Mouse (Mus musculus) midbrain, embryonic 13.5 days (tissue): ENCODE measurements around the gene Spata21. TPM values are rescaled to one million over a fixed set of nuclear protein-coding genes. Genes with fewer than 3 reads are reported as not detected.

Source experiments
- ATAC-seq: fragments of 200-750 bp; cut with Nextera tagmentation; 2 replicates; pipeline ENCODE4 v1.8.0; 2017; ENCODE audit warnings: mild to moderate bottlenecking, moderate TSS enrichment, moderate library complexity
- H3K27ac ChIP-seq: fragments of 300-500 bp; sonication (generic); 2 replicates; pipeline ENCODE4 v1.5.1; 2015; ENCODE audit warnings: inconsistent platforms, mild to moderate bottlenecking, moderate library complexity
- H3K27me3 ChIP-seq: fragments of 300-500 bp; sonication (generic); 2 replicates; pipeline ENCODE4 v1.6.1; 2015; ENCODE audit warnings: mild to moderate bottlenecking, inconsistent platforms
- H3K36me3 ChIP-seq: fragments of 300-500 bp; sonication (generic); 2 replicates; pipeline ENCODE4 v1.6.1; 2015; ENCODE audit warnings: mild to moderate bottlenecking, inconsistent platforms
- H3K4me1 ChIP-seq: fragments of 300-500 bp; sonication (generic); replicated peaks from 2 replicates; pipeline ENCODE4 v1.6.1; 2015; ENCODE audit warnings: inconsistent platforms
- H3K4me2 ChIP-seq: fragments of 300-500 bp; sonication (generic); replicated peaks from 2 replicates; pipeline ENCODE4 v1.6.1; 2015; ENCODE audit warnings: moderate library complexity, mild to moderate bottlenecking, inconsistent platforms
- H3K4me3 ChIP-seq: fragments of 300-500 bp; sonication (generic); replicated peaks from 2 replicates; pipeline ENCODE4 v1.5.1; 2015; ENCODE audit warnings: mild to moderate bottlenecking, inconsistent platforms
- H3K9ac ChIP-seq: fragments of 300-500 bp; sonication (generic); replicated peaks from 2 replicates; pipeline ENCODE4 v1.6.1; 2015; ENCODE audit warnings: mild to moderate bottlenecking, inconsistent platforms
- H3K9me3 ChIP-seq: fragments of 300-500 bp; sonication (generic); 2 replicates; pipeline ENCODE4 v1.6.1; 2016; ENCODE audit warnings: mild to moderate bottlenecking, inconsistent platforms
- WGBS: fragments of 180-500 bp; shearing (Covaris S2); methylation state at CpG from one replicate; pipeline ENCODE4 v1.1.7; 2015; 5-methylcytosine and 5-hydroxymethylcytosine counted together
- polyA plus RNA-seq: library from polyadenylated mRNA; unstranded; fragments of >200 nt; fragmentation: Nextera tagmentation; extraction: Ambion mirVana; gene quantifications from 2 replicates; pipeline ENCODE4 v1.2.1, GENCODE M21; 2015

Spata21 gene
- polyA plus RNA-seq, 1 experiment from 2014 or later, result not detected

DNA sequence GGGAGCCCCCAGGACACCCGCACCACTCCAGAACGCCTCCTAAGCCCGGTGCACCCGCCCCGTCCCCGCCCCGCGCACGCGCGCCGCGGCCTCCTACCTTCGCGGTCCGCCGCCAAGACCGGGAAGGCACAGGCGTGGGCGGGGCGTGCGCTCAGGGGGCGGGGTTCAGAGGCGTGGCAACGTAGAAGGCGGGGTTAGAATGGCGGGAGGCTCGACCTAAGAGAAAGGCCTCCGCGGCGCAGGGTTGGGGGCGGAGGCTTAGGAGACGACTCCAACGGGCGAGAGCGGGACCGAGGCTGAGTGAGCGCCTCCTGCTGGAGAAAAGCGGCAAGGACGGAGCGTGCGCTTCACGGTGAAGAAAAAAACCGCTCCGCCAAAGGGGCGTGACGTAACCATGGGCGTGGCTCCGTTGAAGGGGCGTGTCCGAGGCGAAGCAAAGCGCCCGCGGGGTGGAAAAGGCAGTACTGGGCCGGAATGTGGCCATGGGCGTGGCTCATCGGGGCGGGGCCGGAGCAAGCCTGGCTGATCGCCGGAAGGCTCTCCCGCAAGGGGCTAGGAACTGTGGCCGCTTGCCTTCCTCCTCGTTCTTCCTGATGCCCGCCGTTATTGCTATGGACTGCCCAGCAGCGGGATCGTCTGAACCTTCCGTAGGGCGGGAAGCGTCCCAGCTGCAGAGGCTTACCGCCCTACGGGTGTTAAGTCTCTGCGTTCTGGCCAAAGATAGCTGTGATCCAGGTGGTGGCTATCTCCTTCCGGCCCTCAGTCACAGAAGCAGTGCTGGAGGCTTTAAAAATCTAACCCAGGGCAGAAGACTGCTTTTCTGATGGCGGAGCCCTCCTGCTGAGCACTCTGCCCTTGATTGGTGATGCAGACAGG lies 27.5 kb upstream of the Spata21 start, which contains the start of gene Crocc:
Gene Crocc (minus strand): TSS at position 125 of the 876 bp plus-strand sequence.
- ATAC-seq, result peak; percentile 92
- Histone ChIP-seq H3K4me2 (peak within 1 kb of the TSS; percentile 87), H3K27ac (peak within 1 kb of the TSS; percentile 94), H3K4me3 (peak within 1 kb of the TSS; percentile 60), H3K9ac (peak within 1 kb of the TSS; percentile 84), H3K36me3 (peaks cover 21% of the 10 kb centered on the region), H3K9me3 (no peaks in the 10 kb centered on the region), H3K4me1 (peaks cover 25% of the 10 kb centered on the region), H3K27me3 (no peaks in the 10 kb centered on the region)
- under 1% methylated on average over 66 of the region's 77 CpGs for WGBS

DNA sequence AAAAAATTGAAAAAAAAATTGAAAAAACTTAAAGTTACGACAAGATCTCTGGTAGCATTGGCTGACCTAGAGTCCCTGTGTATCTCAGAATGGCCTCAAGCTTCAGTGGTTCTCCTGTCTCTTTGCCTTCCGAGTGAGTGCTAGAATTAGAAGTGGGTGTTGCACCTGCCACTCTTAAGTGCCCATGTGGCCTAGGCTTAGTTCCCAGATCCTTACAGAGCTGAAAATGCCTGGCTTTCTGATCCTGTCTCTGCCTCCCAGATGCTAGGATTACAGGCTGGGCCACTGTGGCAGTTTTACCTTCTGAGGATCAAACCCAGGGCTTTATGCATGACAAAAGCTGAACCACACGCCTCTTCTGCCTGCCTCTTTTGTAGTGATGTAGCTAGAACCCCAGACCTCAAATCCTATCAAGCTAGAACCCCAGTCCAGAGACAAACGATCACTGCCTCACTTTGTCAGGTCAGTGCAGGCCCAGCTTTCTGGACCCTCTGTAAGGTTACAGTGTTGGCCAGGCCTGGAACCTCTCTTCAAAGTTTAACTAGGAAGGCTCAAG lies 24.0 kb upstream of the Spata21 start:
- no peaks in the 10 kb centered on the region for H3K9me3 ChIP-seq
- WGBS, result 84% methylated on average over 4 of the region's 4 CpGs
- no peak for ATAC-seq
- H3K36me3 ChIP-seq, result peaks cover 39% of the 10 kb centered on the region
- no peak overlapping the region for H3K4me3 ChIP-seq
- H3K27me3 ChIP-seq, result no peaks in the 10 kb centered on the region
- peaks cover 16% of the 10 kb centered on the region for H3K4me1 ChIP-seq
- H3K27ac ChIP-seq, result no peak overlapping the region
- H3K4me2 ChIP-seq, result no peak overlapping the region
- H3K9ac ChIP-seq, result no peak overlapping the region

DNA sequence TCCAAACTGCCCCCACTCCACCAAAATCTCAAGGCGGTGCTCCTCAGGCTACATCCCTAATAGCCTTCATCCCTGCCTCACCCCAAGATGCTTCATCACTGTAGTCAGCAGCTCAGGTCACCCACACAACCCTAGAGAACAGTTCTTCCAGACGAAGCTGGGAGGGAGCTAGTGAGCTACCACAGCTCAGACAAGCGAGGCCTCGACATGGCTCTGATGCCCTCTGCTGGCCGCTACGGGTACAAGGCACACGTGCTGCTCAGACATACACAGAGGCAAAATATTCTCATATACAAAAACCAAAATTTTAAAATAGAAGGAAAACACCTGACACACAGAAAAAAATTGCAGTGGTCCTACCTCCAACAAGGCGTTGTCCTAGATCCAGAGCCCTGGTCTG lies 23.0 kb upstream of the Spata21 start:
- 4% methylated on average over 8 of the region's 8 CpGs for WGBS
- H3K4me1 ChIP-seq, result peaks cover 7% of the 10 kb centered on the region
- no peak overlapping the region for H3K9ac ChIP-seq
- ATAC-seq, result peak; percentile 25
- no peak overlapping the region for H3K27ac ChIP-seq
- H3K27me3 ChIP-seq, result no peaks in the 10 kb centered on the region
- no peak overlapping the region for H3K4me2 ChIP-seq
- H3K4me3 ChIP-seq, result no peak overlapping the region
- peaks cover 47% of the 10 kb centered on the region for H3K36me3 ChIP-seq
- H3K9me3 ChIP-seq, result no peaks in the 10 kb centered on the region

DNA sequence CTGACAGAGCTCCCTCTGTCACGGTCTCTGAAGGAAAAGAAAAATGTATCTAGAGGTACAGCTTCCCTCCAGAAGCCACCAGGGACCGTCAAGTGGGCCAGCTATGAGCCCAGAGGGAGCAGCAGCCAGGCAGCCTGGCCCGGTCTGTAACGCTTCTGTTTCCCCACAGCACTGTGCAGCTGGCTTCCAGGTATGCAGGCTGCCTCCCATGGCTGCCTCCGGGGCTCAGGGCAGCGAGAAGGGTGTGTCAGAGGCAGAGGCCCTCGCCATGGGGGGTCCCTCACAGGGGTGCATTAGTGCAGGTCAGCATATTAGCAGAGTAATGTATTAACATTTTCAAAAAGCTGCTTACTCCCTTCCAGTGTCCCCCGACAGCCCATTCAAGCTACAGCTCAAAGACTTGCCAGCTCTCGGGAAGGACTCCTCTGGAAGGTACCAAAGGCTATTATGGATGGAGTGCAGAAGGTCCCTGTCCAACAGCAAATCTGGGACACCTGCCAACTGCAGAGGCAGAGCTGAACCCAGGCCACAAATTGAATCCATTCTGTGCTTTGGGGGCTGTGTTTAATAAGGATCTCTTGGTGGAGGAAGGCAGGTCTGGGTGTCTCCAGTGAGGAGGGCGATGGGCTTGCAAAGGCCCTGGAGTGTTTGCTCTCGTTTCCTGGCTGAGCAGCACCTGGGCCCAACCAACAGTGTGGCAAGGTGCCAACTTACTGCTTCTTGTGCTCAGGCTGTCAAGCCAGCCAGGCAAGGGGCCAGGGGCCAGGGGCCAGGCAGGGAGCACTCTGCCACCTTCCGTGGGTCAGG lies 21.2 kb upstream of the Spata21 start:
- H3K4me2 ChIP-seq, result no peak overlapping the region
- ATAC-seq, result no peak

DNA sequence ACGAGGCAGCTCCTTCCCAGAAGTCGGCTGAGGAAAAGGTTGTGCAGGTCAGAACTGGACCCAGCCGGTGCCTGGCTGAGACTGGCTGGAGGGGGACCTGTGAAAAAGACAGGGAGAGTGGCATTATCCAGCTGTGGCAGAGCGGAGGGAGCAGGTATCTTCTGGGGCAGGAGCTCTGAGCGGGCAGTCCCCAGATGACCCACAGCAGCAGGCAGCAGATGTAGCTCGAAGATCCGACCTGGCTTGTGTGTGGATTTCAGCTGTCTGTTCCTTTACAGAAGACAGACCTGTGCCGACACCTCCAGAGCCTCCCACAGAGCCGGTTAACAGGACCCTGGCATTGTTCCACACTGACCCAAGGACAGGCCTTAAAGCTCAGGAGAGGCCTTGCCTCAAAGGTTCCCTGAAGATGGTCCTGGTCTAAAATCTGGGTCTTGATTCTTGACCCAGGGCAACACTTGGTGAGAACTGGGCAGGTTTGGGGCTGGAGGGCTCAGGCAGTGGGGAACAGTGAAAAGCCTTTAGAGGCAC lies 20.6 kb upstream of the Spata21 start:
- Histone ChIP-seq H3K36me3 (peaks cover 71% of the 10 kb centered on the region), H3K27ac (no peak overlapping the region), H3K9me3 (no peaks in the 10 kb centered on the region), H3K4me3 (no peak overlapping the region), H3K4me2 (no peak overlapping the region), H3K4me1 (no peaks in the 10 kb centered on the region), H3K27me3 (no peaks in the 10 kb centered on the region), H3K9ac (no peak overlapping the region)
- WGBS, result 91% methylated on average over 9 of the region's 9 CpGs
- ATAC-seq, result no peak

More for the DNA sequence above, 21.2 kb upstream of the Spata21 start:
- Histone ChIP-seq H3K4me3 (no peak overlapping the region), H3K27ac (peak overlapping the region; percentile 45; the same call in 1 of the 2 replicates), H3K9me3 (no peaks in the 10 kb centered on the region), H3K4me1 (no peaks in the 10 kb centered on the region), H3K36me3 (peaks cover 64% of the 10 kb centered on the region), H3K9ac (no peak overlapping the region), H3K27me3 (no peaks in the 10 kb centered on the region)
- WGBS, result 85% methylated on average over 12 of the region's 12 CpGs

DNA sequence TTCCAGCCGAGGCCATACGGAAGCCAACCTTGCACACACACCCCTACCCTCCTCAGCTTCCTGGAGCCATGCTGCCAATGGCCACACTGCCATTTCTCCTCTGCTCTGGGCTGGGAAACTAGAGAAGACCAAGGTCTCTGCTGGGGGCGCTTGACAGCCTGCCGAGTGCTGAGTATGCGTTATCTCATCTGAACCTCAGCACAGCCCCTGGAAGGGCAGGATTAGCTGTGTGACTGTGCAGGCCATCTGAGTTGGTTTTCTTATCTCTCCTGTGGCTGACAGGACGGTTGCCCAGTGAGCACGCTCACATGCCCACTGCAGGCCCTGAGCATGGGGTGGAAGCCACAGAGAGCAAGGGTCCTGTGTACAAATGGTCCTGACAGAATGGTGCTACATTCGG lies 19.5 kb upstream of the Spata21 start:
- Histone ChIP-seq H3K27me3 (no peaks in the 10 kb centered on the region), H3K9ac (no peak overlapping the region), H3K4me2 (no peak overlapping the region), H3K4me1 (no peaks in the 10 kb centered on the region), H3K27ac (no peak overlapping the region), H3K36me3 (peaks cover 82% of the 10 kb centered on the region), H3K4me3 (no peak overlapping the region), H3K9me3 (no peaks in the 10 kb centered on the region)
- WGBS, result 92% methylated on average over 8 of the region's 8 CpGs
- ATAC-seq, result no peak

DNA sequence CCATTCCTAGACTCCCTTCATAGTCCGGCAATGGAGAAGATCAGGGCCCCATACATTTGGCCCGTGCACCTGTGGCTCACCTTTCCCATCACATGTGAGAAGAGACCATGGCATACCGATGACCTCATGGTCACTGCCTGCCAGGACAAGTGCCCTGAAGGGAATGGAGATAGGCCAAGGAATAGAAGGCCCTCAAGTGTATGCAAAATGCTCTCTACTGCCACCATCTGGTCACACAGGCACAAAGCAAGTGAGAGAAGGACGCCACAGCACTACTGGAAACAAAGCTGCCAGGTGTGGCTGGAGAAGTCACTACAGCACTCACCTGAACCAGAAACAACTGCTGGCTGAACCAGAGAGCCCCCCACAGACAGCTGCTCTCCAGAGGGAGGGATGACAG lies 18.4 kb upstream of the Spata21 start:
- H3K9ac ChIP-seq, result no peak overlapping the region
- H3K27me3 ChIP-seq, result no peaks in the 10 kb centered on the region
- 64% methylated on average over 4 of the region's 4 CpGs for WGBS
- H3K4me2 ChIP-seq, result no peak overlapping the region
- ATAC-seq, result no peak
- peaks cover 88% of the 10 kb centered on the region for H3K36me3 ChIP-seq
- no peak overlapping the region for H3K4me3 ChIP-seq
- H3K27ac ChIP-seq, result no peak overlapping the region
- no peaks in the 10 kb centered on the region for H3K9me3 ChIP-seq
- H3K4me1 ChIP-seq, result no peaks in the 10 kb centered on the region

DNA sequence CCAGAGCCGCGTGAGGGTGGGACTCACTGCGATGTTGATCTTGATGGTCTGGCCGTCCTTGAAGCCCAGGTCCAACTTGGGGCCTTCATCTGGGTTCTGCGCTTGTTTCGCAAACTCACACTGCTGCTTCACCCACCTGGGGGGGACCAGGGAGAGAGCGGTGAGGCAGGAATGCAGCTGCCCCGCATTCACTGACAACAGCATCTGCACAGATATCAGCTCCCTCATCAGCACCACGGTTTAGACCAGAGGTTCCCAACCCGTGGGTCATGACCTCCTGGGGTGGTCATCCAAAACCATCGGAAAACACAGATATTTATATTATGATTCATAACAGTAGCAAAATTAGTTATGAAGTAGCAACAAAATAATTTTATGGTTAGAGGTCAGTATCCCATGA lies 15.6 kb upstream of the Spata21 start:
- Histone ChIP-seq H3K4me2 (no peak overlapping the region), H3K9me3 (no peaks in the 10 kb centered on the region)

DNA sequence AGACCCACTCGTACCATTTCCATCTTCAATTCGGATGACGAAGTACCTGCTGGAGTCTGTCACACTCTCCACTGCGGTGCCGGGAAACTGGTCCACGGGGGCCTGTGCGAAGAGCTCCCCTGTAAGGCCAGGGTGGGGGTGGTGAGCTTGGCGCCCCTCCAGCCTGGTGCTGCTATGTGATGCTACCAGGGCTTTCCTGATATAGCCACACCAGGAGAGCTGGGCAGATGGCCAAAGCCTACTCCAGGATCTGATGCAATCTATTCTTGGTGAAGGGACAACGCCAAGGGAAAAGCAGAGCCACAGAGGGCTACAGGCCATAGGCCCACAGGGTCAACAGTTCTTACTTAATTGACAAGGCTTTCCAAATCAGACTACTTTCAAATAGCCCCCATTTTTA lies 14.5 kb upstream of the Spata21 start:
- ATAC-seq, result no peak
- Histone ChIP-seq H3K4me3 (no peak overlapping the region), H3K9me3 (no peaks in the 10 kb centered on the region), H3K27ac (no peak overlapping the region), H3K36me3 (peaks cover 58% of the 10 kb centered on the region), H3K27me3 (no peaks in the 10 kb centered on the region), H3K9ac (no peak overlapping the region), H3K4me1 (peaks cover 18% of the 10 kb centered on the region), H3K4me2 (no peak overlapping the region)
- 93% methylated on average over 9 of the region's 9 CpGs for WGBS

More for the DNA sequence above, 15.6 kb upstream of the Spata21 start:
- H3K27ac ChIP-seq, result no peak overlapping the region
- 97% methylated on average over 11 of the region's 11 CpGs for WGBS
- H3K36me3 ChIP-seq, result peaks cover 70% of the 10 kb centered on the region
- no peak for ATAC-seq
- H3K9ac ChIP-seq, result no peak overlapping the region
- peaks cover 16% of the 10 kb centered on the region for H3K4me1 ChIP-seq
- H3K4me3 ChIP-seq, result no peak overlapping the region
- H3K27me3 ChIP-seq, result no peaks in the 10 kb centered on the region

DNA sequence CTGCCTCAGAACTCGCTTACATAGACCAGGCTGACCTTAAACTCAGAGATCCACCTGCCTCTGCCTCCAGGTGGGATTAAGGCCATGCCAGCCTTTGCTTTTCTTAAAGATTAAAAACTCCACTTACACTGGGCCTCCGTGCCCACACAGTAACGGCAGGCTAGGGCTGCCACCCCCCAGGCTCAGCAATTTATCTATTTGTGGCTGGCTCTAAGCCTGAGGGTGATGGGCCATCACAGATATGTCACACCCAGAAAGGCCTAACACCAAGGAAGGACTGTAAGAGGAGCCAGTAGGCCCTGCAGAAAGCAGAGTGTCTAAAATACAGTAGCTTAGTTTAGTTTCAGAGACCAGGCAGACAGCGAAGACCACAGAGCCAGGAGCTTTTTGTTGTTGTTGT lies 14.0 kb upstream of the Spata21 start:
- WGBS, result 96% methylated on average over 4 of the region's 4 CpGs
- ATAC-seq, result no peak
- Histone ChIP-seq H3K4me3 (no peak overlapping the region), H3K27ac (no peak overlapping the region), H3K27me3 (no peaks in the 10 kb centered on the region), H3K36me3 (peaks cover 53% of the 10 kb centered on the region), H3K4me2 (no peak overlapping the region), H3K9me3 (no peaks in the 10 kb centered on the region), H3K9ac (no peak overlapping the region), H3K4me1 (peaks cover 18% of the 10 kb centered on the region)

DNA sequence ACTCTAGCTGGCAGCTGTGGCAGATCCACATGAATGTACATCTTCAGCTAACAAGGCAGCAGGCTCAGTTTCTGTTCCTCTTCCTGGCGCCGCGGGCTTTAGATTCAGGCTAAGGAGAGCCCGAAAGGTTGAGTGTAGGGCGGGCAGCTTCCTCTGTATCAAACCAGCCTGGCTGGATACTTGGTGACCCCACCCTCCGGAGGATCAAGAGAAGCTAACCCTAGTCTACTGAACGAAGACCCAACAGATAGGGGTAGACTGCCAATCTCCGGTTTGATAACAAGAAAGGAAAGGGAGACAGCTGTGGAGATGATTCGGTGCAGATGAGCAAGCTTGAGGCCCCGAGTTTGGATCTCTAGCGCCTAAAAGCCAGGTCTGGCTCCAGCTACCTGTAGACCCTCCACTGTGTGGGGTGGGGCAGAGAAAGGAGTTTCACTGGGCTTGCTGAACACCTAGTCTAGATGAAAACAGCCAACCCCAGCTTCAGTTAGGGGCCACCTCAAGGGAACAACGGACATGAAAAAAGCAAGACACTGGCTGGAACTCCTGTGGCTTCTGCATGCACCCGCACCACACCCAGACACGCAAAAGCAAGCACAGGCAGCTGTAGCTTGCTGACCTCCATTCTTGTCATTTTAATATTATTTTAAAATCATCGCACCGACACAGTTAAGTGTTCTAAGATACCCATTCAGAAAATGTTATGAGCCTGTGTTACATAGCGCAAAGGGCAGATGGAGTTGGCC lies 11.2 kb upstream of the Spata21 start:
- no peak for ATAC-seq
- Histone ChIP-seq H3K27me3 (no peaks in the 10 kb centered on the region), H3K9ac (peak overlapping the region; percentile 93), H3K4me2 (peak overlapping the region; percentile 89), H3K9me3 (no peaks in the 10 kb centered on the region), H3K4me3 (peak overlapping the region; percentile 85), H3K36me3 (peaks cover 27% of the 10 kb centered on the region), H3K27ac (no peak overlapping the region), H3K4me1 (peaks cover 18% of the 10 kb centered on the region)
- 86% methylated on average over 17 of the region's 17 CpGs for WGBS
